Mouse (Mus musculus) right cerebral cortex, postnatal 4 days (tissue): ENCODE data around the gene Neurl4.
"Not testable (repeated sequence)": the region's sequence is repeated elsewhere in the genome, so short reads cannot be mapped to it uniquely, and the experiment has no call there.

ENCODE experiments used
- DNase-seq: peaks from one replicate; pipeline ENCODE4 v3.0.0-alpha.2; 2022

The Neurl4 gene

GRCm38 (mm10) chr11:69934681-69935080 lies 33.8 kb downstream of the Neurl4 start:
- no peak for DNase-seq

GRCm38 (mm10) chr11:69935137-69935879 lies 34.4 kb downstream of the Neurl4 start, which contains the start of gene Ybx2:
Ybx2 (plus strand) TSS chr11:69935796.
- DNase-seq: peak; percentile 85

GRCm38 (mm10) chr11:69936156-69936555 lies 35.3 kb downstream of the Neurl4 start:
- DNase-seq: no peak

- DNase-seq: no peak
Observed at GRCm38 (mm10) chr11:69936714-69937347, 36.0 kb downstream of the Neurl4 start.

- no peak for DNase-seq
Observed at GRCm38 (mm10) chr11:69937385-69937784, 36.5 kb downstream of the Neurl4 start.

GRCm38 (mm10) chr11:69937834-69938233 lies 37.0 kb downstream of the Neurl4 start:
- DNase-seq: no peak

- DNase-seq: no peak
Observed at GRCm38 (mm10) chr11:69938401-69938979, 37.6 kb downstream of the Neurl4 start.

- no peak for DNase-seq
Observed at GRCm38 (mm10) chr11:69939181-69939580, 38.3 kb downstream of the Neurl4 start.

GRCm38 (mm10) chr11:69939731-69940130 lies 38.9 kb downstream of the Neurl4 start:
- no peak for DNase-seq

- no peak for DNase-seq
Observed at GRCm38 (mm10) chr11:69940962-69941361, 40.1 kb downstream of the Neurl4 start.

GRCm38 (mm10) chr11:69945216-69945615 lies 44.3 kb downstream of the Neurl4 start:
- no peak for DNase-seq

- DNase-seq: no peak
Observed at GRCm38 (mm10) chr11:69945997-69946891, 45.4 kb downstream of the Neurl4 start.

- DNase-seq: peak; percentile 23
Observed at GRCm38 (mm10) chr11:69947337-69948065, 46.6 kb downstream of the Neurl4 start.

GRCm38 (mm10) chr11:69948066-69948762 lies 47.3 kb downstream of the Neurl4 start, which contains the start of gene Slc2a4:
Slc2a4 (minus strand) TSS chr11:69948188.
- peak; percentile 89 for DNase-seq

GRCm38 (mm10) chr11:69948763-69949150 lies 47.9 kb downstream of the Neurl4 start:
- peak; percentile 80 for DNase-seq

GRCm38 (mm10) chr11:69950807-69951459 lies 50.1 kb downstream of the Neurl4 start:
- no peak for DNase-seq

- no peak for DNase-seq
Observed at GRCm38 (mm10) chr11:69952274-69952673, 51.4 kb downstream of the Neurl4 start.

- no peak for DNase-seq
Observed at GRCm38 (mm10) chr11:69953267-69953915, 52.5 kb downstream of the Neurl4 start.

GRCm38 (mm10) chr11:69955618-69956017 lies 54.7 kb downstream of the Neurl4 start:
- not testable (repeated sequence) for DNase-seq

- no peak for DNase-seq
Observed at GRCm38 (mm10) chr11:69956218-69956617, 55.3 kb downstream of the Neurl4 start.
